ENCODE assay signal across 8 mouse cellular contexts in genomic region chr11:32454800-32455506, GRCm38 (mm10). TPM values are rescaled to one million over a fixed set of nuclear protein-coding genes. Genes with fewer than 3 reads are reported as not detected.
DNase-seq lines count a peak whose midpoint lies in the region; ATAC-seq and TF ChIP-seq lines count a peak whose summit lies in the region.

Ubtd2 (plus strand) TSS chr11:32455370.

- peak within 1 kb of the TSS; percentile 90 for H3K4me3 ChIP-seq in heart, embryonic 11.5 days (ENCODE audit: low read depth, low read length)
- peak within 1 kb of the TSS; percentile 95 for H3K4me3 ChIP-seq in kidney, embryonic 16.5 days (ENCODE audit: low read length)
- peak within 1 kb of the TSS; percentile 75 for H3K4me3 ChIP-seq in liver, adult 2 months (ENCODE audit: insufficient read depth, low read depth, low read length)
- H3K4me3 ChIP-seq in myocyte: peak within 1 kb of the TSS; percentile 53

- peak within 1 kb of the TSS; percentile 95 for H3K9ac ChIP-seq in heart, embryonic 11.5 days (ENCODE audit: low read depth, low read length)
- peak within 1 kb of the TSS; percentile 98 for H3K9ac ChIP-seq in kidney, embryonic 16.5 days (replicated peaks; ENCODE audit: low read length)
- peak within 1 kb of the TSS; percentile 89 for H3K9ac ChIP-seq in liver, adult 2 months (ENCODE audit: low read depth, low read length)

- no peaks in the 10 kb centered on the region for H3K36me3 ChIP-seq in heart, embryonic 11.5 days (ENCODE audit: control insufficient read depth, insufficient read depth, low read length)
- H3K36me3 ChIP-seq in kidney, embryonic 16.5 days (ENCODE audit: insufficient read depth, low read length): no peaks in the 10 kb centered on the region
- H3K36me3 ChIP-seq in liver, adult 2 months (ENCODE audit: control insufficient read depth, insufficient read depth, low read length): no peaks in the 10 kb centered on the region
- no peaks in the 10 kb centered on the region for H3K36me3 ChIP-seq in myocyte (ENCODE audit: control insufficient read depth, insufficient read depth)
- no peaks in the 10 kb centered on the region for H3K36me3 ChIP-seq in splenic B cell, adult 2 months (ENCODE audit: control insufficient read depth, insufficient read depth, low read length, poor library complexity, severe bottlenecking)

- peak within 1 kb of the TSS; percentile 98 for H3K4me2 ChIP-seq in heart, embryonic 11.5 days
- peak within 1 kb of the TSS; percentile 98 for H3K4me2 ChIP-seq in kidney, embryonic 16.5 days (replicated peaks; ENCODE audit: low read depth, low read length)
- peak within 1 kb of the TSS; percentile 92 for H3K4me2 ChIP-seq in myocyte (ENCODE audit: low read depth)

- peaks cover 3% of the 10 kb centered on the region; the same call in 1 of the 2 replicates for H3K4me1 ChIP-seq in heart, embryonic 11.5 days (ENCODE audit: control insufficient read depth, insufficient read depth, low read length)
- H3K4me1 ChIP-seq in kidney, embryonic 16.5 days (ENCODE audit: insufficient read depth, low read length): peaks cover 11% of the 10 kb centered on the region
- H3K4me1 ChIP-seq in liver, adult 2 months (ENCODE audit: control insufficient read depth, insufficient read depth, low read length): no peaks in the 10 kb centered on the region; the same call in 1 of the 2 replicates

- ATAC-seq in erythroblast, adult 5-6 weeks (replicated peaks; ENCODE audit: low FRiP score, poor library complexity, severe bottlenecking): peak; percentile 99
- peak; percentile 97 for ATAC-seq in heart, embryonic 11.5 days (replicated peaks; ENCODE audit: insufficient number of reproducible peaks, low FRiP score, low TSS enrichment)
- ATAC-seq in kidney, embryonic 16.5 days (ENCODE audit: low FRiP score, low TSS enrichment): peak; percentile 98

- H3K9me3 ChIP-seq in heart, embryonic 11.5 days (replicated peaks; ENCODE audit: control insufficient read depth, low read length): no peaks in the 10 kb centered on the region
- H3K9me3 ChIP-seq in kidney, embryonic 16.5 days (ENCODE audit: low read length): no peaks in the 10 kb centered on the region

- H3K79me2 ChIP-seq in liver, adult 2 months (ENCODE audit: control insufficient read depth, insufficient read depth, low read length): no peaks in the 10 kb centered on the region
- H3K79me2 ChIP-seq in myocyte (ENCODE audit: control insufficient read depth, insufficient read depth): peaks cover 43% of the 10 kb centered on the region

- peak; percentile 96 to 97 for DNase-seq in B cell, adult 2 months
- peak; percentile 97 for DNase-seq in brain, adult 2 months (ENCODE audit: low read depth, low spot score)
- peak; percentile 60 for DNase-seq in liver, adult 2 months (ENCODE audit: extremely low read depth, low read depth, low spot score)
- DNase-seq in splenic B cell, adult 2 months (ENCODE audit: low read depth, low spot score): peak; percentile 93

- 1% methylated on average over 76 of the region's 86 CpGs for WGBS in heart, embryonic 11.5 days (ENCODE audit: insufficient replicate concordance)
- WGBS in kidney, embryonic 16.5 days: under 1% methylated on average over 71 of the region's 86 CpGs
- WGBS in liver, adult 2 months: under 1% methylated on average over 78 of the region's 86 CpGs

- TF ChIP-seq POLR2A in liver, adult 2 months (IDR thresholded peaks at IDR 0.05; ENCODE audit: extremely low read depth, insufficient read depth, low read length): no peak
- TF ChIP-seq POLR2A in myocyte (IDR thresholded peaks at IDR 0.05; ENCODE audit: insufficient read length, low read depth): peak; percentile 91

- H3ac ChIP-seq in myocyte (ENCODE audit: control insufficient read depth, insufficient read length): peak within 1 kb of the TSS; percentile 82

- peak within 1 kb of the TSS; percentile 96 for H3K27ac ChIP-seq in heart, embryonic 11.5 days (ENCODE audit: low read depth, low read length)
- H3K27ac ChIP-seq in kidney, embryonic 16.5 days (ENCODE audit: low read length): peak within 1 kb of the TSS; percentile 98
- H3K27ac ChIP-seq in liver, adult 2 months (replicated peaks; ENCODE audit: insufficient read depth, low read depth, low read length): peak within 1 kb of the TSS; percentile 57

- H3K27me3 ChIP-seq in heart, embryonic 11.5 days (ENCODE audit: control insufficient read depth, insufficient read depth, low read length): no peaks in the 10 kb centered on the region
- no peaks in the 10 kb centered on the region for H3K27me3 ChIP-seq in kidney, embryonic 16.5 days (ENCODE audit: insufficient read depth, low read length)
- H3K27me3 ChIP-seq in liver, adult 2 months (ENCODE audit: control insufficient read depth, insufficient read depth, low read length): 0 out of 2 replicates have a peak, but pooled peaks cover 3% of the 10 kb centered on the region
- H3K27me3 ChIP-seq in myocyte (ENCODE audit: control insufficient read depth, insufficient read depth, insufficient read length): no peaks in the 10 kb centered on the region
- no peaks in the 10 kb centered on the region for H3K27me3 ChIP-seq in splenic B cell, adult 2 months (ENCODE audit: control insufficient read depth, insufficient read depth, low read length, poor library complexity, severe bottlenecking)

- TF ChIP-seq CTCF in liver, adult 2 months (IDR thresholded peaks at IDR 0.05; ENCODE audit: low read depth, low read length): no peak

TF ChIP-seq in myocyte, 11 proteins besides CTCF, POLR2A, EP300 and RAD21:
- no peak for TF ChIP-seq USF1 (IDR thresholded peaks at IDR 0.05; ENCODE audit: low read depth)
- TF ChIP-seq POLR2AphosphoS2 (IDR thresholded peaks at IDR 0.05; ENCODE audit: insufficient read length, low read depth): peak; percentile 83

RNA-seq across cellular contexts. Expression of gene Ubtd2, which starts in this region (rescaled TPM):
- total RNA-seq in erythroblast, adult 5-6 weeks (2015; ENCODE audit: low replicate concordance): 0.58 and 1.3 TPM in 2 replicates
- total RNA-seq in erythroblast, adult 5-6 weeks (2017; ENCODE audit: low replicate concordance): not detected in 2 replicates
- polyA plus RNA-seq in heart, embryonic 11.5 days (2014; fragmentation: Nextera tagmentation; extraction: Ambion mirVana): 34.7 and 39.1 TPM in 2 replicates
- polyA plus RNA-seq in kidney, embryonic 16.5 days (2015; fragmentation: Nextera tagmentation; extraction: Ambion mirVana): 45.1 and 45.6 TPM in 2 replicates
- 1.5 and 2.2 TPM in 2 replicates for total RNA-seq in liver, adult 2 months (2014; rRNA removed)
- 1.8 TPM in 2 replicates for polyA plus RNA-seq in liver, adult 2 months (2012; rRNA removed)
- 14.6 TPM for polyA plus RNA-seq in myocyte (2012; fragmentation: generic; extraction: Trizol)

Comparison
In these comparisons a context has a peak if more than half of its experiments do, and no peak if none do; other contexts are left out.
1. Peak in every context shown above with its lines: DNase-seq, ATAC-seq, H3K4me3 ChIP-seq and H3K27ac ChIP-seq.